Mouse (Mus musculus) spleen, adult 2 months (tissue): ENCODE results near the gene Sult1a1.

Experiments used
- CTCF ChIP-seq: fragments of 200-500 bp; IDR thresholded peaks from 2 replicates; pipeline ENCODE4 v1.5.1; 2011; ENCODE audit warnings: mild to moderate bottlenecking, inconsistent platforms; ENCODE audit not compliant: insufficient read depth, insufficient read length, insufficient replicate concordance; ENCODE audit errors: extremely low read depth
- POLR2A ChIP-seq: fragments of 200-500 bp; IDR thresholded peaks from 2 replicates; pipeline ENCODE4 v1.6.1; 2011; ENCODE audit warnings: low read depth, low read length, inconsistent platforms

DNA sequence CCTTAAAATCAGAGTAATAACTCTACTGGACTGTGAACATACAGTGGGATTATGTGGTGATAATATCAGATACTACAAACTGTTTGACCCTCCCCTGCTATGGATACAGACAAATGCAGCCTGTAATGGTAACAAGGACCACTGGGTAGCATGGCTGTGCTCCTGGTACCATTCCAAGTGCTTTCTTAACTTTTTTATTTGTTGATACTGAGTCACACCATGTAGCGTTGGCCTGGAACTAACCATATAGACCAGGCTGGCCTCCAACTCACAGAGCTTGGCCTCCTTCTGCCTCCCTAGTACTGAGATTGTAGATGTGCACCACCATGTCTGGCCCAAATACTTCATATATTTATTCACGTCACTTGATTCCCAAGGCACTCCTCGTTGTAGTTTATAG is 11.0 kb downstream of the Sult1a1 start:
- no peak for TF ChIP-seq POLR2A
- no peak for TF ChIP-seq CTCF
